Mouse (Mus musculus): ENCODE results near the gene Rbm8a2. TPM values are rescaled to one million over a fixed set of nuclear protein-coding genes. Genes with fewer than 3 reads are reported as not detected.

Rbm8a2 gene
- not detected for polyA plus RNA-seq (2014; fragmentation: Illumina TruSeq; extraction: RNeasy Lipid Tissue Mini Kit (QIAGEN cat#74804); ENCODE audit: low read depth, low replicate concordance)

DNA sequence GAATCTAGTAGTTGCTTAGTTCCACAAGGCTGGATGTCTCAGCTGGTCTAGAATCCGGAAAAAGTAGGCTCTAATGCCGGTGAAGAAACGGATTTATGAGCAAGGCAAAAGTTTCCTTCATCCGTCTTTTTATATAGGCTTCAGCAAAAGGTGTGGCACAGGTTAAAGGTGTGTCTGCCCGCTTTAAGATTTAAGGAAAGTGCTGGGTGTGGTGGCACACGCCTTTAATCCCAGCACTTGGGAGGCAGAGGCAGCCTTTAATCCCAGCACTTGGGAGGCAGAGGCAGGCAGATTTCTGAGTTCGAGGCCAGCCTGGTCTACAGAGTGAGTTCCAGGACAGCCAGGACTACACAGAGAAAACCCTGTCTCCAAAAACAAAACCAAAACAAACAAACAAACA is at the start of gene Rbm8a2:
TSS of gene Rbm8a2 (minus strand) at position 101 of the 400 bp plus-strand sequence.

Other genes starting within 250 kb of the Rbm8a2 start
- not detected for gene Exo1, start 98.5 kb downstream of the Rbm8a2 start, polyA plus RNA-seq (2014; fragmentation: Illumina TruSeq; extraction: RNeasy Lipid Tissue Mini Kit (QIAGEN cat#74804); ENCODE audit: low read depth, low replicate concordance)
- not detected for gene Gm38100, start 58.8 kb downstream of the Rbm8a2 start, polyA plus RNA-seq (2014; fragmentation: Illumina TruSeq; extraction: RNeasy Lipid Tissue Mini Kit (QIAGEN cat#74804); ENCODE audit: low read depth, low replicate concordance)